Mouse (Mus musculus) heart, postnatal 0 days (tissue): Measurements from ENCODE around the gene Lix1l.

Experiments used
- CTCF ChIP-seq: IDR thresholded peaks from 2 replicates; pipeline ENCODE4 v1.5.1; 2016; ENCODE audit warnings: antibody characterized with exemption, control low read depth, low read depth
- EP300 ChIP-seq: IDR thresholded peaks from 2 replicates; pipeline ENCODE4 v1.6.1; 2016; ENCODE audit warnings: antibody characterized with exemption, low read depth

GRCm38 (mm10) chr3:96551203-96551602, 49.7 kb upstream of the Lix1l start:
- TF ChIP-seq CTCF (peak; percentile 68), EP300 (peak; percentile 55; the same call in 1 of the 2 replicates)
